Mouse (Mus musculus): ENCODE data around the gene Arhgap10. TPM values are rescaled to one million over a fixed set of nuclear protein-coding genes. Genes with fewer than 3 reads are reported as not detected.
A peak's percentile ranks its signal among the peaks of the same experiment; 100 is the strongest.

Arhgap10 gene
- polyA plus RNA-seq, 1 experiment from 2014 or later = 30.7 TPM

DNA sequence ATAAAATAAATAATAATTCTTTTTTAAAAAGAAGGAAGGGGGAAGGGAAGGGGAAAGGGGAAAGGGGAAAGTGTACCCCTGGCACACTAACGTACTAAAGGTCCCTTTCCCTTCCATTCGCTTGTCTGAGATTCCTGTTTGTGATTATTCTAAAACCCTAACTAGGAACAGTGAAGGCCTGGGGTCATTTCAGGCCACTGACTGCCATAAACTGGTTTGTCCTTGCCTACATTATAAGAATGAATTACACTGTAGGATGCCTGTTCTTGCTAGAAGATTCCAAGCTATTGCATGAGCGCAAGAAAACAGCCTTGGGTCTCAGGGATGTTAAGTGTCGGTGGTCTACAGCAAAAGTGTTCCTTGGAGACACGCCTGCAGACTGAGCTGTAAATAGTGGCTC, 263.3 kb downstream of the Arhgap10 start:
- H3K4me2 ChIP-seq (replicated peaks) = no peak overlapping the region
- ATAC-seq (ENCODE audit: low FRiP score, low read depth) = no peak
- no peak overlapping the region for H3K9ac ChIP-seq
- no peaks in the 10 kb centered on the region for H3K9me3 ChIP-seq
- H3K4me3 ChIP-seq = no peak overlapping the region
- no peak overlapping the region for H3K27ac ChIP-seq
- H3K36me3 ChIP-seq = peaks cover 62% of the 10 kb centered on the region
- no peaks in the 10 kb centered on the region; the same call in 1 of the 2 replicates for H3K4me1 ChIP-seq
- WGBS = 72% methylated on average over 5 of the region's 5 CpGs
- H3K27me3 ChIP-seq = no peaks in the 10 kb centered on the region

DNA sequence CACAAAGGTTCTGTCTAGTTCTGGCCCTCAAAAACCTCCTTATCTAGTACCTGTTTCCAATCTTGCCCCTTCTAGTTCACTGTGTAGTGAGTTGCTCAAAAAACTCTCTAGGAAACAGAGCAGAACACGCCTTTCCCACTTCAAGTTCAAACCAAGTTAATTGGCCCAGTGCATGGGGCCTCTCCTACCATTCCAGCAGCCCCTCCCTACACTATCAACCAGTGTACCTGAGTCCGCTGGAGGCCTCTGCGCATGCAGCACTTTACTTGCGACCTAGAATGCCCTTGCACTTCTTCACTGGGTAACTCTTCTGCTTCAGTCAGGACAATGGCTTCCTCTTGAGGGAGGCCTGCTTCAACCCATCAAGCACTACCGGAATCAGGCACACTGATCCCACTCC, 266.6 kb downstream of the Arhgap10 start:
- Histone ChIP-seq H3K36me3 (peaks cover 64% of the 10 kb centered on the region), H3K9ac (no peak overlapping the region), H3K27me3 (no peaks in the 10 kb centered on the region), H3K4me3 (no peak overlapping the region), H3K27ac (no peak overlapping the region), H3K9me3 (no peaks in the 10 kb centered on the region), H3K4me2 (replicated peaks) (no peak overlapping the region), H3K4me1 (no peaks in the 10 kb centered on the region; the same call in 1 of the 2 replicates)
- no peak for ATAC-seq (ENCODE audit: low FRiP score, low read depth)
- WGBS = 92% methylated on average over 5 of the region's 5 CpGs

DNA sequence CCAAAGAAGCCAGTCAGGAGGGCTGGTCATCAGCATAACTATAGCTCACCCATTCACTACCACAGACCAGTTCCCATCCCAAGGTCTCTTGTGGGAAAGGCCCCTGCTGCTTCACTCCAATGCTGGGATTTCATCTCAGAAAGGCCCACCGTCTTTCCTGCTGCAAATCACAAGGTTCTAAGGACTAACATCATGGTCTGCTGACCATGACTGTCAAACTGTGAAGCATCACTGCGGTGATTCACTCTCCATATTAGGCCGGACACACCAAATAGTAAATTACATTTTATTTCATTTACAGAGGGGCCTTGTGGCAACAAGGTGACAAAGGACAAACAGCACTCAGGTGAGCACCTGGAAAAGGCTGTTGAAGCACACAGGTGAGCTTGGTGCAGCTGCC, 267.7 kb downstream of the Arhgap10 start:
- Histone ChIP-seq H3K4me3 (no peak overlapping the region), H3K36me3 (peaks cover 61% of the 10 kb centered on the region), H3K27me3 (no peaks in the 10 kb centered on the region), H3K9me3 (no peaks in the 10 kb centered on the region), H3K4me2 (replicated peaks) (no peak overlapping the region), H3K4me1 (peaks cover 3% of the 10 kb centered on the region), H3K27ac (no peak overlapping the region), H3K9ac (no peak overlapping the region)
- WGBS = 86% methylated on average over 3 of the region's 3 CpGs
- ATAC-seq (ENCODE audit: low FRiP score, low read depth) = no peak

DNA sequence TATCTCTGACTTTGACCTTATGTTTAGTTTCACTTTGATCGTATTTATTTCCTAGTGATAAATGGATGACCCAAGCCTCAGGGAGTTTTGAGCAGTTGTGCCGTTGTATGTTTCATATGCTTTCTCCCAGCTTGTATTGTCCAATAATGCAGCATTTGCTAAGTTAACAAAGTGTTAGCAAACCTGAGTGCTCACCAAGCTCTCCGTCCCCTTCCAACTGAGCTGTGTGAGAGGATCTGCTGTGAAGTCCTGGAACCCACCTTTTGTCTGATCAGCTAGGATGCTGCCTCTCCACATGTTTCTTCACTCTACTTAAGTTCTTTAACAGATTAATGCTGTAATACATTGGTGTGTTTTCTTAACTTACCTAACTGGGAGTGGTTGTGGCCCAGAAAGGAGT, 276.4 kb downstream of the Arhgap10 start:
- ATAC-seq (ENCODE audit: low FRiP score, low read depth) = no peak
- Histone ChIP-seq H3K4me1 (peaks cover 17% of the 10 kb centered on the region), H3K27ac (no peak overlapping the region), H3K4me3 (no peak overlapping the region), H3K4me2 (replicated peaks) (no peak overlapping the region), H3K27me3 (no peaks in the 10 kb centered on the region), H3K9me3 (no peaks in the 10 kb centered on the region), H3K36me3 (peaks cover 10% of the 10 kb centered on the region), H3K9ac (no peak overlapping the region)
- 93% methylated on average over 3 of the region's 3 CpGs for WGBS

DNA sequence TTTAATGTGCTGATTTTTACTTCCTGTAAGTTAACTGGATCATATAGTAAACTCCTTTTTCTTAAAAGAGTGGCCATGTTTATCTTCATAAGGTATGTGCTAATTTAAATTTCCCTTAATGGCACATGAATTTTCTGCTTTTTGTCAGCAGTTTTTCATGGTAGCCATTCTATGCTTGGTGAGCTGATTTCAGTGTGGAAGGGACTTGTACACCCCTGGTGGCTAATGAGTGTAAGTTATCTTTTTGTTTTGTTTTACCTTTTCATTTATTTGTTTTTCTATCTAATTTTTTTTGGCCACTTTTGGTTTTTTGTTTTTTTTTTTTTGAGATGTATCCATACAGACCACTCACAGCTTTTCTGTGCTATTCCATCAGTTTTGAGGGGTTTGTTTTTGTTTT, 278.3 kb downstream of the Arhgap10 start:
- no peaks in the 10 kb centered on the region for H3K9me3 ChIP-seq
- no peak overlapping the region for H3K27ac ChIP-seq
- peaks cover 3% of the 10 kb centered on the region; the same call in 1 of the 2 replicates for H3K36me3 ChIP-seq
- H3K27me3 ChIP-seq = no peaks in the 10 kb centered on the region
- no peak overlapping the region for H3K9ac ChIP-seq
- peaks cover 8% of the 10 kb centered on the region for H3K4me1 ChIP-seq
- ATAC-seq (ENCODE audit: low FRiP score, low read depth) = no peak
- no peak overlapping the region for H3K4me3 ChIP-seq
- H3K4me2 ChIP-seq (replicated peaks) = no peak overlapping the region

DNA sequence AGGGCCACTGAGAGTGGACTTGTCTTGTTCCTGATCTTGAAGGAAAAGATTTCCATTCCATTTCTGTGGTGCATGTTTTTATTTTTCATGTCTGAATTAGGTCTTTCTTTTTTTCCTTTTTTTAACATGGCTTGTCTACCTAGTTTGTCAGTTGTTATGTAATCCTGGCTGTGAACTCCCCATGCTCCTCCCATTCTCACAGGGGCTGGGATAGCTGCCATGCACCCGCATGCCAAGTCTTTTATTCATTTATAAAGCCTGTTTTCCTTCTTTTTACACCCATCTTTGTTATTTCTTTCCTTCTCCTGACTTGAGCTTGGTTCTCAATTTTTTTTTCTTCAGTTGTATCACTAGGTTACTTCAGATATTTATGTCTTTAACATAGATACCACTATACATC, 281.1 kb downstream of the Arhgap10 start:
- H3K36me3 ChIP-seq = no peaks in the 10 kb centered on the region
- no peaks in the 10 kb centered on the region for H3K27me3 ChIP-seq
- ATAC-seq (ENCODE audit: low FRiP score, low read depth) = no peak
- no peaks in the 10 kb centered on the region for H3K4me1 ChIP-seq
- no peak overlapping the region for H3K9ac ChIP-seq
- H3K4me3 ChIP-seq = no peak overlapping the region
- 85% methylated on average over 1 of the region's 1 CpGs for WGBS
- no peak overlapping the region for H3K4me2 ChIP-seq (replicated peaks)
- H3K27ac ChIP-seq = no peak overlapping the region
- no peaks in the 10 kb centered on the region for H3K9me3 ChIP-seq

DNA sequence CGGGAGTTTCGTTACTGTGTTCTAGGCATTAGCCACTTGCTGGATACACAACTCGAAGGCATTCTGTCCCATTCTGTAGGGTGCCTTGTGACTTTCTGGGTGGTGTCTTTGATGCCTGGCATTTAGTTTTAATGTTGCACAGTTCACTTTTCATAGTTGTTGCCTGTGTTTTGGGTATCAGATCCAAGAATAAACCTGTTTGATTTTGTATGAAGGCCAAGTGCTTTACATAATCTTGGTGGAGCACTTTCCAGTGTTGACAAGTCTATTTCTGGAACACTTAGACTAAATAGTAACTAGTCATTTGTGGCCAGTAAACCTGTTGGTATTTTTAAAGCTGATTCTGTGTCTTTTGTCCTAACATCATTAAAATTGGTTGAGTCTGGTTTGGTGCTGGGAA, 285.3 kb downstream of the Arhgap10 start:
- Histone ChIP-seq H3K9ac (no peak overlapping the region), H3K27me3 (no peaks in the 10 kb centered on the region), H3K4me2 (replicated peaks) (no peak overlapping the region), H3K27ac (no peak overlapping the region), H3K4me1 (peaks cover 4% of the 10 kb centered on the region; the same call in 1 of the 2 replicates), H3K9me3 (no peaks in the 10 kb centered on the region), H3K4me3 (no peak overlapping the region), H3K36me3 (no peaks in the 10 kb centered on the region)
- ATAC-seq (ENCODE audit: low FRiP score, low read depth) = no peak
- WGBS = 84% methylated on average over 3 of the region's 3 CpGs

DNA sequence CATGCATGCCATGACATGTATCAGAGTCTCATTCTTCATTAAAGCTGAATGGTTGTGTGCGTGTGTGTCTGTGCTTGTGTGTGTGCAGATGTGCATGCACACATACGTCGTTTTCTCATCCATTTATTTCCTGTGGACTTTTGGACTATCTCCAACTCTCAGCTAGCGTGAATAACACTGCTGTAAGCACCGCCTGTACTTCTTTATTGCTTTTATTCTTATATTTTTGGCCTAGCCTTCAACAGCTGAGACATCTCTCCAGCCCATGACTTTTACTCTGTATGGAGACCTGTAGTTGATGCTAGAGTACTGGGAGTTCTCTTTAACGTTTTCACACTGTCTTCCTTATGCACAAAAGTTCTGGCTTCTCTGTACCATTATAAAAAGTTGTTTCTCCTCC, 285.9 kb downstream of the Arhgap10 start:
- H3K27me3 ChIP-seq = no peaks in the 10 kb centered on the region
- no peak for ATAC-seq (ENCODE audit: low FRiP score, low read depth)
- H3K4me2 ChIP-seq (replicated peaks) = no peak overlapping the region
- no peak overlapping the region for H3K9ac ChIP-seq
- peaks cover 8% of the 10 kb centered on the region for H3K4me1 ChIP-seq
- H3K36me3 ChIP-seq = no peaks in the 10 kb centered on the region
- H3K4me3 ChIP-seq = no peak overlapping the region
- 61% methylated on average over 6 of the region's 6 CpGs for WGBS
- H3K27ac ChIP-seq = no peak overlapping the region
- H3K9me3 ChIP-seq = no peaks in the 10 kb centered on the region

DNA sequence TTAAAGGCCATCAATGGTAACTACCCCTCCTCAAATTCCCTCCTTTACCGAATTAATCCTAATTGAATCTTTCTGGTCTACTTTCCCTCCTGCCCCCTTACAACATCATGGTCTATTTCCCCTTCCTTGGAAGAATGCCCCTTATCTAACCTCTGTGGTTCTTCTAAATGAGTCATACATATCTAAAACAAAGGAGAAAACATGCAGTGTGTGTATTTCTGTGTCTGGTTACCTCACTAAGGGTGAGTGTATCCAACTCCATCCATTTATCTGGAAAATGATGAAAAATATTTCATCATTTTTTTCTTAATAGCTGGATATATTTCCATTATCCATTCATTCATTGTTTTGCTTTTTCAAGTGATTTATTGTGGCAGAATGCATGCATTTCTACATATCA, 286.5 kb downstream of the Arhgap10 start:
- Histone ChIP-seq H3K4me3 (no peak overlapping the region), H3K4me2 (replicated peaks) (no peak overlapping the region), H3K27ac (no peak overlapping the region), H3K9me3 (no peaks in the 10 kb centered on the region), H3K9ac (no peak overlapping the region), H3K36me3 (no peaks in the 10 kb centered on the region), H3K27me3 (no peaks in the 10 kb centered on the region), H3K4me1 (peaks cover 8% of the 10 kb centered on the region)
- no peak for ATAC-seq (ENCODE audit: low FRiP score, low read depth)
- 85% methylated on average over 1 of the region's 1 CpGs for WGBS

DNA sequence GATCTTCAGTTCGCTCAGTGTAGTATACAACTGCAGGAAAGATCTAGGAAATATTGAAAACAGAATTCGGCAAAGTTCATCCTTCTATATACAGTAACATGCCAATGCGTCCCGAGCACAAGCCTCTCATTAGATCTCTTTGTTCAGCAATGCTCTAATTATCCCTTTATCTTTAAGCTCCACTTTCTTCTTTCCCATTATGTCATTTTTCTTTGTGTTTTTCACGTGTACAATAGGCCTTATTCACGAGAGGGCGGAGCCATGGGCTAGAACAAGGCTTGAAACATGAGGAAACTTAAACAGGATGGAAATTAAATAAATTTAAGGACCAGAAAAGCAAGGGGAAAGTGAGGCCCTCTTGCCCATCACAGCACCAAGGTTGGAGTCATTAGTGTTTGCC, 289.1 kb downstream of the Arhgap10 start:
- Histone ChIP-seq H3K27ac (no peak overlapping the region), H3K4me3 (no peak overlapping the region), H3K9me3 (no peaks in the 10 kb centered on the region), H3K9ac (no peak overlapping the region), H3K4me2 (replicated peaks) (no peak overlapping the region), H3K4me1 (peaks cover 8% of the 10 kb centered on the region), H3K27me3 (no peaks in the 10 kb centered on the region), H3K36me3 (no peaks in the 10 kb centered on the region)
- 86% methylated on average over 7 of the region's 7 CpGs for WGBS
- no peak for ATAC-seq (ENCODE audit: low FRiP score, low read depth)

DNA sequence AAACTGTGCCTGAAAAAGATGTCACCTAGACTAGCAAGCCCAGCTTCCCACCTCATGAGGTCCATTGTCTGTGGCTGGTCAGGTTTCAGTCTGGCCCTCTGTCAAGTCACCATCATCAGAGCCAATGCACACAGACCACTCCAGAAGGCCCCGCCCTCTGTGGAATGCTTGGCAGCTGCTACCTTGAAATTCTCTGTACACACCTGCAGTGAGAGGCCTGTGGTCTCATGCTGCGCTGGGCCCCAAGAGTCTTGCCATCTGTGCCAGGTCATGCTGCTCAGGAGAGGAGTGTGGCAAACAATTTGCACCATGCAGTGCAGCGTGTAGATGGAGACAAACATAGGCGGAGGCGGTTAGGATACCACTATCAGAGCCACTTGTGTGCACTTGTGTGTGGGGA, 290.0 kb downstream of the Arhgap10 start:
- Histone ChIP-seq H3K9me3 (no peaks in the 10 kb centered on the region), H3K27ac (no peak overlapping the region), H3K9ac (no peak overlapping the region), H3K36me3 (no peaks in the 10 kb centered on the region), H3K4me2 (replicated peaks) (no peak overlapping the region), H3K4me1 (peaks cover 11% of the 10 kb centered on the region), H3K27me3 (no peaks in the 10 kb centered on the region), H3K4me3 (no peak overlapping the region)
- 80% methylated on average over 5 of the region's 5 CpGs for WGBS
- ATAC-seq (ENCODE audit: low FRiP score, low read depth) = 0 out of 2 replicates have a peak, but pooled peaks have one; percentile 28

DNA sequence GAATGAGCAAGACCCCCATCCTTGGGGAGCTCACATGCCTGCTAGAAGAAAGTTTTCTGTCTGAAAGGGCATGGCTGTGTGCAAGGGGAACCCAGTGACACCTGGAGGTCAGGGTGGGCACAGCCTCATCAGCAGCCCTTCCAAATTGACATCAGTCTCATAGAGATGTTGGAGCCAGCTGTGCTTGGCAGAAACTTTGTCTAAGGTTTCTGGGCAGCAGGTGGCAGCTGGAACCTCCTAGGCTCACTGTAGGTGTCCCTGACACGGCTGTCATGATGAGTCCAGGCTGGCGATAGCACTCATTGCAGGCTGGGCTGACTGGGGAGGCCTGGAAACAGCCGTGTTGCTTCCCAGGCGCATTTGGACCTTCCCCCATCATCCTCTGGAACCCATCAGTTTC, 294.6 kb downstream of the Arhgap10 start:
- Histone ChIP-seq H3K27ac (no peak overlapping the region), H3K9ac (no peak overlapping the region), H3K4me1 (peaks cover 11% of the 10 kb centered on the region), H3K36me3 (no peaks in the 10 kb centered on the region), H3K27me3 (no peaks in the 10 kb centered on the region), H3K4me3 (no peak overlapping the region), H3K9me3 (no peaks in the 10 kb centered on the region), H3K4me2 (replicated peaks) (no peak overlapping the region)
- ATAC-seq (ENCODE audit: low FRiP score, low read depth) = peak; percentile 17; the same call in 1 of the 2 replicates
- WGBS = 62% methylated on average over 4 of the region's 4 CpGs

DNA sequence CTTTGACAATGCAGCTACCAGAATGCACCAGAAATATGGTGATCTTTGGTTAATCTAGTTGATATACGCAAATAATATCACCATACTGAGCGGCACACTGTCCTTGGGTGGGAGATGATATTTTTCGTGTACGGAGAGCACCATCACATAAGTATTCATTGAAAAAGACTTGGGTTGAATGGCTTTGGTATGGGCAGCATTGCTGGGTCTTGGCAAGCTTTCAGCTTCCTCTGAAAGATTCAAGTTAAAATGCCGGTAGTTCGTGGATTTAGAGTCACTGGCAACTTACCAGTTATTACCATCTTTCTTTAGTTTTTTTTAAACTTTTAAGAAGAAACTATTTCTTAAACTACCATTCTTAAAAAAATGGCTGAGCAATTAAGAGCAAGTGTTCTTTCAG, 302.6 kb downstream of the Arhgap10 start:
- Histone ChIP-seq H3K36me3 (no peaks in the 10 kb centered on the region), H3K4me2 (replicated peaks) (no peak overlapping the region), H3K9ac (no peak overlapping the region), H3K27ac (no peak overlapping the region), H3K4me3 (no peak overlapping the region), H3K27me3 (0 out of 2 replicates have a peak, but pooled peaks cover 3% of the 10 kb centered on the region), H3K9me3 (no peaks in the 10 kb centered on the region), H3K4me1 (peaks cover 22% of the 10 kb centered on the region)
- no peak for ATAC-seq (ENCODE audit: low FRiP score, low read depth)
- WGBS = 66% methylated on average over 6 of the region's 6 CpGs

All from limb, embryonic 13.5 days (tissue).